Mouse (Mus musculus): Measurements from ENCODE around the gene Ivd.

DNA sequence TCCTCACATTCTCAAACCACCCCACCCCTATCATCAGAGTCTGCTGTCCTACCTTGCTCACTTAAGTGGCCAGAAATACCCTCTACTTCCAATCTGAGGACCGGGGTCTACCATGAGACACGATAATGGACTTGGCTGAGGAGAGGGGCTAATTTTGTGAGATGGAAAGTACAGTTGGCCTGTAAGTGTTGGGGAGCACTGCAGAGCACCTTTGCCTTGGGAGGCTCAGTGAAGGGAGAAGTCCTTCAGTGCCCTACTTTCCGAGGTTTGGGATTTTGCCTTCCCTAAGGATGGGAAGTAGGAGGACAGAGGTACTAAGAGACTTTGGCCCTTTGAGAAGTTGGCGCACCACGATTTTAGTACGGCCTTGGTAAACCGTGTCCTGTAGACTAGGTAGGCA is 37.6 kb downstream of the Ivd start:
- no peak for TF ChIP-seq POLR2A (IDR thresholded peaks at IDR 0.05; ENCODE audit: insufficient read depth, low read length)
- no peak for TF ChIP-seq CTCF (IDR thresholded peaks at IDR 0.05; ENCODE audit: low read depth, low read length)
- no peak for TF ChIP-seq EP300 (IDR thresholded peaks at IDR 0.05; ENCODE audit: insufficient read depth, low read depth, low read length)
